In the genomic region with DNA sequence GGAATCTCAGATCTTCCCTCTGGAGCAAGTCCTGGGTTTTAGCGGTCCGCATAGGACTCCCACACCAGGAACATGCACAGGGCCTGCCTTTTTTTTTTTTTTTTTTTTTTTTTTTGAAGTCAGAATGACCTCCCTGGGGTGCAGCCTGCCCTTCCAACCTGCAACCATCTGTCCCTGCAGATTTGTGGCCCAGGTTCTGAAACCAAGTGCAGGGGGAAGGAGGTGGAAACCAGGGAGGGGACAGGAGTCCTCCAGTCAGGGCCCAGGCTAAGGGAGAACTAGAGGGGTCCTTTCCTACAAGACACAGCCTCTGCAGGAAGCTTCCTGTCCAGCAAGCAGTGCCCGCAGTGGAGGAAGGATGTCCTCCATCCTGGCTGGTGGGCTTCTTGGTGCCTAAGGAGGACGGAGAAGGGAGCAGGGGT, we compare ENCODE assay signal across 8 mouse cellular contexts. TPM values are rescaled to one million over a fixed set of nuclear protein-coding genes. Genes with fewer than 3 reads are reported as not detected.
DNase-seq lines count a peak whose midpoint lies in the region; ATAC-seq and TF ChIP-seq lines count a peak whose summit lies in the region.

No protein-coding gene starts in this region.

- H3K36me3 ChIP-seq in kidney, adult 2 months (ENCODE audit: control insufficient read depth, insufficient read depth, low read length): no peaks in the 10 kb centered on the region
- peaks cover 23% of the 10 kb centered on the region for H3K36me3 ChIP-seq in embryonic facial prominence, embryonic 15.5 days
- H3K36me3 ChIP-seq in intestine, embryonic 16.5 days (ENCODE audit: control insufficient read depth, insufficient read depth, low read length): peaks cover 4% of the 10 kb centered on the region; the same call in 1 of the 2 replicates
- peaks cover 15% of the 10 kb centered on the region for H3K36me3 ChIP-seq in neural tube, embryonic 15.5 days

- no peak for TF ChIP-seq POLR2A in kidney, adult 2 months (IDR thresholded peaks at IDR 0.05; ENCODE audit: low read depth, low read length)

- peaks cover 15% of the 10 kb centered on the region for H3K4me1 ChIP-seq in kidney, adult 2 months (ENCODE audit: control insufficient read depth, insufficient read depth, low read length)
- H3K4me1 ChIP-seq in embryonic facial prominence, embryonic 15.5 days: peaks cover 47% of the 10 kb centered on the region
- peaks cover 21% of the 10 kb centered on the region for H3K4me1 ChIP-seq in intestine, embryonic 16.5 days (ENCODE audit: control insufficient read depth, insufficient read depth, low read length)
- peaks cover 75% of the 10 kb centered on the region for H3K4me1 ChIP-seq in neural tube, embryonic 15.5 days

- H3K27ac ChIP-seq in kidney, adult 2 months (ENCODE audit: insufficient read depth, low read depth, low read length): no peak overlapping the region
- H3K27ac ChIP-seq in embryonic facial prominence, embryonic 15.5 days (replicated peaks): 0 out of 2 replicates have a peak overlapping the region, but pooled peaks have one; percentile 34
- H3K27ac ChIP-seq in intestine, embryonic 16.5 days (ENCODE audit: low read length): no peak overlapping the region
- peak overlapping the region; percentile 92 for H3K27ac ChIP-seq in neural tube, embryonic 15.5 days (replicated peaks)

- no peak for TF ChIP-seq CTCF in kidney, adult 2 months (conservative IDR thresholded peaks at IDR 0.05; ENCODE audit: insufficient read depth, insufficient read length, low read depth, low read length)

- no peak overlapping the region for H3K9ac ChIP-seq in embryonic facial prominence, embryonic 15.5 days
- peak overlapping the region; percentile 88 for H3K9ac ChIP-seq in intestine, embryonic 16.5 days (ENCODE audit: low read depth, low read length)
- H3K9ac ChIP-seq in neural tube, embryonic 15.5 days (replicated peaks): peak overlapping the region; percentile 94

- ATAC-seq in embryonic facial prominence, embryonic 15.5 days (ENCODE audit: insufficient number of reproducible peaks, low FRiP score, low TSS enrichment, low read depth): no peak
- ATAC-seq in intestine, embryonic 16.5 days: peak; percentile 3
- peak; percentile 19 for ATAC-seq in neural tube, embryonic 15.5 days (ENCODE audit: low FRiP score)

- peak; percentile 25 for DNase-seq in kidney, adult 2 months
- no peak for DNase-seq in kidney, postnatal 14 days
- peak; percentile 40 for DNase-seq in Muller cell, postnatal 12 days (ENCODE audit: inconsistent ontology term)
- no peak for DNase-seq in layer of hippocampus, postnatal 14 days (ENCODE audit: low spot score in 2 of 2)
- DNase-seq in thymus, adult 18-20 months: no peak

- no peaks in the 10 kb centered on the region for H3K9me3 ChIP-seq in embryonic facial prominence, embryonic 15.5 days (replicated peaks)
- H3K9me3 ChIP-seq in intestine, embryonic 16.5 days (ENCODE audit: control insufficient read depth, low read length): no peaks in the 10 kb centered on the region
- H3K9me3 ChIP-seq in neural tube, embryonic 15.5 days (replicated peaks): no peaks in the 10 kb centered on the region

- peak overlapping the region; percentile 91 for H3K4me3 ChIP-seq in kidney, adult 2 months (ENCODE audit: insufficient read depth, low read depth, low read length)
- peak overlapping the region; percentile 93 for H3K4me3 ChIP-seq in embryonic facial prominence, embryonic 15.5 days (replicated peaks)
- peak overlapping the region; percentile 86 for H3K4me3 ChIP-seq in intestine, embryonic 16.5 days (ENCODE audit: low read length)
- peak overlapping the region; percentile 95 for H3K4me3 ChIP-seq in neural tube, embryonic 15.5 days (replicated peaks)

- 7% methylated on average over 4 of the region's 4 CpGs for WGBS in kidney, adult 2 months
- 14% methylated on average over 4 of the region's 4 CpGs for WGBS in embryonic facial prominence, embryonic 15.5 days
- 19% methylated on average over 4 of the region's 4 CpGs for whole genome bisulfite sequencing in intestine, embryonic 16.5 days
- WGBS in neural tube, embryonic 15.5 days: 12% methylated on average over 4 of the region's 4 CpGs

- H3K4me2 ChIP-seq in embryonic facial prominence, embryonic 15.5 days (replicated peaks): peak overlapping the region; percentile 57
- H3K4me2 ChIP-seq in intestine, embryonic 16.5 days (ENCODE audit: low read depth, low read length): peak overlapping the region; percentile 92
- H3K4me2 ChIP-seq in neural tube, embryonic 15.5 days: peak overlapping the region; percentile 77

- no peaks in the 10 kb centered on the region for H3K27me3 ChIP-seq in kidney, adult 2 months (replicated peaks; ENCODE audit: control insufficient read depth, insufficient read depth, low read length)
- no peaks in the 10 kb centered on the region for H3K27me3 ChIP-seq in embryonic facial prominence, embryonic 15.5 days
- no peaks in the 10 kb centered on the region for H3K27me3 ChIP-seq in intestine, embryonic 16.5 days (replicated peaks; ENCODE audit: control insufficient read depth, insufficient read depth, low read length)
- no peaks in the 10 kb centered on the region for H3K27me3 ChIP-seq in neural tube, embryonic 15.5 days (replicated peaks)

RNA-seq across cellular contexts. Expression of gene Trim3, which starts 0.8 kb away (rescaled TPM):
- polyA plus RNA-seq in kidney, adult 2 months (2012; rRNA removed): 43.9 and 62.0 TPM in 2 replicates
- polyA plus RNA-seq in embryonic facial prominence, embryonic 15.5 days (2015; fragmentation: Nextera tagmentation; extraction: Ambion mirVana): 45.2 and 48.1 TPM in 2 replicates
- 18.0 and 19.1 TPM in 2 replicates for polyA plus RNA-seq in intestine, embryonic 16.5 days (2015; fragmentation: Nextera tagmentation; extraction: Ambion mirVana)
- polyA plus RNA-seq in neural tube, embryonic 15.5 days (2015; fragmentation: Nextera tagmentation; extraction: Ambion mirVana): 91.6 and 107 TPM in 2 replicates
- 100 to 1,000 TPM; 136 to 145 TPM for total RNA-seq in layer of hippocampus, postnatal 14 days (2021)

RNA-seq across cellular contexts. Expression of gene Timm10b, which starts 7.3 kb away (rescaled TPM):
- 108 and 115 TPM in 2 replicates for polyA plus RNA-seq in kidney, adult 2 months (2012; rRNA removed)
- 204 and 209 TPM in 2 replicates for polyA plus RNA-seq in embryonic facial prominence, embryonic 15.5 days (2015; fragmentation: Nextera tagmentation; extraction: Ambion mirVana)
- 188 and 200 TPM in 2 replicates for polyA plus RNA-seq in intestine, embryonic 16.5 days (2015; fragmentation: Nextera tagmentation; extraction: Ambion mirVana)
- polyA plus RNA-seq in neural tube, embryonic 15.5 days (2015; fragmentation: Nextera tagmentation; extraction: Ambion mirVana): 163 and 179 TPM in 2 replicates
- total RNA-seq in layer of hippocampus, postnatal 14 days (2021): 10 to 100 TPM; 82.3 to 87.2 TPM

RNA-seq across cellular contexts. Expression of gene Arfip2, which starts 7.7 kb away (rescaled TPM):
- 65.6 and 67.0 TPM in 2 replicates for polyA plus RNA-seq in kidney, adult 2 months (2012; rRNA removed)
- polyA plus RNA-seq in embryonic facial prominence, embryonic 15.5 days (2015; fragmentation: Nextera tagmentation; extraction: Ambion mirVana): 96.7 and 97.7 TPM in 2 replicates
- polyA plus RNA-seq in intestine, embryonic 16.5 days (2015; fragmentation: Nextera tagmentation; extraction: Ambion mirVana): 69.9 and 74.7 TPM in 2 replicates
- polyA plus RNA-seq in neural tube, embryonic 15.5 days (2015; fragmentation: Nextera tagmentation; extraction: Ambion mirVana): 82.0 and 89.0 TPM in 2 replicates
- 100 to 1,000 TPM in 1 of 2 experiments, 10 to 100 TPM in 1; 97.8 to 101 TPM for total RNA-seq in layer of hippocampus, postnatal 14 days (2021)

RNA-seq across cellular contexts. Expression of gene Gm45799, which starts 7.8 kb away (rescaled TPM):
- polyA plus RNA-seq in kidney, adult 2 months (2012; rRNA removed): 216 and 222 TPM in 2 replicates
- polyA plus RNA-seq in embryonic facial prominence, embryonic 15.5 days (2015; fragmentation: Nextera tagmentation; extraction: Ambion mirVana): 30.0 and 33.1 TPM in 2 replicates
- polyA plus RNA-seq in intestine, embryonic 16.5 days (2015; fragmentation: Nextera tagmentation; extraction: Ambion mirVana): 27.7 and 34.6 TPM in 2 replicates
- polyA plus RNA-seq in neural tube, embryonic 15.5 days (2015; fragmentation: Nextera tagmentation; extraction: Ambion mirVana): 16.4 and 16.6 TPM in 2 replicates
- total RNA-seq in layer of hippocampus, postnatal 14 days (2021): 10 to 100 TPM in 1 of 2 experiments, 1 to 10 TPM in 1; 5.4 to 11.8 TPM

RNA-seq across cellular contexts. Expression of gene Dnhd1, which starts 18.1 kb away (rescaled TPM):
- polyA plus RNA-seq in kidney, adult 2 months (2012; rRNA removed): 2.3 and 2.8 TPM in 2 replicates
- 1.1 and 2.8 TPM in 2 replicates for polyA plus RNA-seq in embryonic facial prominence, embryonic 15.5 days (2015; fragmentation: Nextera tagmentation; extraction: Ambion mirVana)
- 0.59 and 1.1 TPM in 2 replicates for polyA plus RNA-seq in intestine, embryonic 16.5 days (2015; fragmentation: Nextera tagmentation; extraction: Ambion mirVana)
- polyA plus RNA-seq in neural tube, embryonic 15.5 days (2015; fragmentation: Nextera tagmentation; extraction: Ambion mirVana): 1.3 and 1.9 TPM in 2 replicates
- 1 to 10 TPM; 5.5 to 6.0 TPM for total RNA-seq in layer of hippocampus, postnatal 14 days (2021)

Comparison
In these comparisons a context has a peak if more than half of its experiments do, and no peak if none do; other contexts are left out.
1. DNase-seq: peak in kidney, adult 2 months (single experiment) and Muller cell, postnatal 12 days (single experiment); none in kidney, postnatal 14 days (single experiment), layer of hippocampus, postnatal 14 days (0 of 2) and thymus, adult 18-20 months (0 of 2).
2. H3K27ac ChIP-seq: peak in embryonic facial prominence, embryonic 15.5 days (single experiment) and neural tube, embryonic 15.5 days (single experiment); none in kidney, adult 2 months (single experiment) and intestine, embryonic 16.5 days (single experiment).
3. Peak in every context shown above with its lines, with median percentiles within 50 percentile points of each other: H3K4me3 ChIP-seq and H3K4me2 ChIP-seq.